Mouse (Mus musculus) erythroblast, embryonic 14.5 days (primary cell): ENCODE results near the gene Galr2.

ENCODE experiments used
- GATA1 ChIP-seq: IDR thresholded peaks from 2 replicates; pipeline ENCODE4 v1.6.1; 2012; ENCODE audit warnings: low read length, inconsistent platforms, mixed read lengths
- TAL1 ChIP-seq: IDR thresholded peaks from 3 replicates; pipeline ENCODE4 v1.6.1; 2012; ENCODE audit warnings: low read length, inconsistent platforms, mixed read lengths

GRCm38 (mm10) chr11:116294319-116294718 is 13.6 kb downstream of the Galr2 start:
- TF ChIP-seq TAL1 (no peak), GATA1 (no peak)
